In genomic region chr2:125731763-125732560, GRCm38 (mm10) we compare ENCODE assay signal across 8 mouse cellular contexts. TPM values are rescaled to one million over a fixed set of nuclear protein-coding genes. Genes with fewer than 3 reads are reported as not detected.
A peak's percentile ranks its signal among the peaks of the same experiment; 100 is the strongest.
DNase-seq lines count a peak whose midpoint lies in the region; ATAC-seq lines count a peak whose summit lies in the region.

No protein-coding gene starts in this region.

- no peaks in the 10 kb centered on the region for H3K36me3 ChIP-seq in intestine, embryonic 14.5 days (ENCODE audit: control insufficient read depth, insufficient read depth, low read length)

- DNase-seq in adrenal gland, adult 2 months: peak; percentile 97
- DNase-seq in embryo, embryonic 11 days: peak; percentile 94
- peak; percentile 88 for DNase-seq in gastrocnemius, postnatal 25 days
- DNase-seq in intestine, embryonic 14.5 days (ENCODE audit: low spot score): peak; percentile 98
- DNase-seq in left cerebral cortex, postnatal 10 days (ENCODE audit: extremely low spot score in 1 of 2, low spot score in 2 of 2): peak; percentile 90 to 94
- peak; percentile 93 for DNase-seq in right cerebral cortex, postnatal 14 days
- peak; percentile 95 for DNase-seq in urinary bladder, postnatal 25 days (ENCODE audit: low spot score)

- H3K4me1 ChIP-seq in intestine, embryonic 14.5 days (replicated peaks; ENCODE audit: control insufficient read depth, insufficient read depth, low read length): no peaks in the 10 kb centered on the region

- peak overlapping the region; percentile 35 for H3K27ac ChIP-seq in intestine, embryonic 14.5 days (ENCODE audit: low read depth)

- intact Hi-C loops in left cerebral cortex, postnatal 10 days (cut with DNase I): loop anchor here (2.0 to 10.0 kb wide), 2 partner anchors 71 to 467 kb away; no protein-coding TSS in a partner anchor

- no peaks in the 10 kb centered on the region for H3K27me3 ChIP-seq in intestine, embryonic 14.5 days (replicated peaks; ENCODE audit: control insufficient read depth, insufficient read depth, low read length)

- 6% methylated on average over 34 of the region's 35 CpGs for whole genome bisulfite sequencing in intestine, embryonic 14.5 days

- peak; percentile 95 for ATAC-seq in intestine, embryonic 14.5 days (replicated peaks; ENCODE audit: low FRiP score, low TSS enrichment, low read depth)
- ATAC-seq in megakaryocyte-erythroid progenitor cell, adult 5-6 weeks (replicated peaks; ENCODE audit: low FRiP score, low TSS enrichment, poor library complexity, severe bottlenecking): peak; percentile 85

- peak overlapping the region; percentile 78 for H3K4me2 ChIP-seq in intestine, embryonic 14.5 days (ENCODE audit: low read length)

- peak overlapping the region; percentile 62 for H3K9ac ChIP-seq in intestine, embryonic 14.5 days (ENCODE audit: low read length)

- H3K9me3 ChIP-seq in intestine, embryonic 14.5 days (ENCODE audit: control insufficient read depth, low read length): no peaks in the 10 kb centered on the region

- H3K4me3 ChIP-seq in intestine, embryonic 14.5 days (ENCODE audit: low read depth, low read length): peak overlapping the region; percentile 42

RNA-seq across cellular contexts. Expression of gene Shc4, which starts 8.0 kb away (rescaled TPM):
- 1 to 10 TPM; 2.4 to 3.6 TPM for total RNA-seq in adrenal gland, adult 2 months (2021)
- polyA plus RNA-seq in adrenal gland, adult 2 months (2012; rRNA removed): 0.82 and 1.4 TPM in 2 replicates
- 1 to 10 TPM; 1.9 to 2.0 TPM for total RNA-seq in gastrocnemius, postnatal 25 days (2021)
- 2.5 and 2.6 TPM in 2 replicates for polyA plus RNA-seq in intestine, embryonic 14.5 days (2014; fragmentation: Nextera tagmentation; extraction: Ambion mirVana)
- 1 to 10 TPM; 5.2 to 5.8 TPM for total RNA-seq in left cerebral cortex, postnatal 10 days (2021)
- total RNA-seq in megakaryocyte-erythroid progenitor cell, adult 5-6 weeks (2014; fragmentation: Nextera tagmentation): 0.98 and 3.3 TPM in 2 replicates
- 1.0 and 1.2 TPM in 2 replicates for total RNA-seq in megakaryocyte-erythroid progenitor cell, adult 5-6 weeks (2017)

RNA-seq across cellular contexts. Expression of gene Secisbp2l, which starts 50.7 kb away (rescaled TPM):
- 10 to 100 TPM; 55.2 to 56.7 TPM for total RNA-seq in adrenal gland, adult 2 months (2021)
- 8.8 and 13.3 TPM in 2 replicates for polyA plus RNA-seq in adrenal gland, adult 2 months (2012; rRNA removed)
- 10 to 100 TPM; 15.6 to 17.5 TPM for total RNA-seq in gastrocnemius, postnatal 25 days (2021)
- 18.5 and 20.7 TPM in 2 replicates for polyA plus RNA-seq in intestine, embryonic 14.5 days (2014; fragmentation: Nextera tagmentation; extraction: Ambion mirVana)
- 10 to 100 TPM; 88.1 to 89.4 TPM for total RNA-seq in left cerebral cortex, postnatal 10 days (2021)
- total RNA-seq in megakaryocyte-erythroid progenitor cell, adult 5-6 weeks (2014; fragmentation: Nextera tagmentation): 10.5 and 18.0 TPM in 2 replicates
- total RNA-seq in megakaryocyte-erythroid progenitor cell, adult 5-6 weeks (2017): 11.5 and 13.8 TPM in 2 replicates

RNA-seq across cellular contexts. Expression of gene Eid1, which starts 59.1 kb away (rescaled TPM):
- 100 to 1,000 TPM in 1 of 2 experiments, 10 to 100 TPM in 1; 98.6 to 141 TPM for total RNA-seq in adrenal gland, adult 2 months (2021)
- 28.9 and 29.6 TPM in 2 replicates for polyA plus RNA-seq in adrenal gland, adult 2 months (2012; rRNA removed)
- 10 to 100 TPM; 27.8 to 35.7 TPM for total RNA-seq in gastrocnemius, postnatal 25 days (2021)
- polyA plus RNA-seq in intestine, embryonic 14.5 days (2014; fragmentation: Nextera tagmentation; extraction: Ambion mirVana): 155 and 160 TPM in 2 replicates
- total RNA-seq in left cerebral cortex, postnatal 10 days (2021): 100 to 1,000 TPM; 428 to 443 TPM
- 56.0 and 59.1 TPM in 2 replicates for total RNA-seq in megakaryocyte-erythroid progenitor cell, adult 5-6 weeks (2014; fragmentation: Nextera tagmentation)
- 131 and 165 TPM in 2 replicates for total RNA-seq in megakaryocyte-erythroid progenitor cell, adult 5-6 weeks (2017)

Comparison
In these comparisons a context has a peak if more than half of its experiments do, and no peak if none do; other contexts are left out.
1. Peak in every context shown above with its lines: DNase-seq, ATAC-seq, H3K4me3 ChIP-seq and H3K27ac ChIP-seq.